Mouse (Mus musculus) lung, adult 2 months (tissue): ENCODE results near the gene Dennd2a.

ENCODE experiments used
- CTCF ChIP-seq: fragments of 200-500 bp; IDR thresholded peaks from 2 replicates; pipeline ENCODE4 v1.5.1; 2011; ENCODE audit warnings: mild to moderate bottlenecking, low read length, control low read depth; ENCODE audit not compliant: insufficient read depth
- POLR2A ChIP-seq: fragments of 200-500 bp; IDR thresholded peaks from 2 replicates; pipeline ENCODE4 v1.6.1; 2011; ENCODE audit warnings: low read depth, mild to moderate bottlenecking, control low read depth, low read length, borderline replicate concordance; ENCODE audit errors: extremely low read depth

- TF ChIP-seq POLR2A (peak; percentile 25; the same call in 1 of the 2 replicates), CTCF (no peak)
Measured at GRCm38 (mm10) chr6:39527337-39527784, 30.3 kb downstream of the Dennd2a start.
